Mouse (Mus musculus) embryonic facial prominence, embryonic 15.5 days (tissue): ENCODE data around the gene Krt84. TPM values are rescaled to one million over a fixed set of nuclear protein-coding genes. Genes with fewer than 3 reads are reported as not detected.

Experiments
- ATAC-seq: fragments of 200-750 bp; cut with Nextera tagmentation; 2 replicates; pipeline ENCODE4 v1.8.0; 2017; ENCODE audit warnings: low read depth, moderate TSS enrichment; ENCODE audit not compliant: insufficient number of reproducible peaks, low FRiP score, low TSS enrichment
- H3K27ac ChIP-seq: fragments of 300-500 bp; sonication (generic); replicated peaks from 2 replicates; pipeline ENCODE4 v1.5.1; 2015; ENCODE audit warnings: mild to moderate bottlenecking, inconsistent platforms
- H3K27me3 ChIP-seq: fragments of 300-500 bp; sonication (generic); 2 replicates; pipeline ENCODE4 v1.6.1; 2015; ENCODE audit warnings: inconsistent platforms
- H3K36me3 ChIP-seq: fragments of 300-500 bp; sonication (generic); 2 replicates; pipeline ENCODE4 v1.6.1; 2015; ENCODE audit warnings: mild to moderate bottlenecking, inconsistent platforms
- H3K4me1 ChIP-seq: fragments of 300-500 bp; sonication (generic); 2 replicates; pipeline ENCODE4 v1.6.1; 2015; ENCODE audit warnings: inconsistent platforms
- H3K4me2 ChIP-seq: fragments of 300-500 bp; sonication (generic); replicated peaks from 2 replicates; pipeline ENCODE4 v1.6.1; 2015; ENCODE audit warnings: mild to moderate bottlenecking, inconsistent platforms
- H3K4me3 ChIP-seq: fragments of 300-500 bp; sonication (generic); replicated peaks from 2 replicates; pipeline ENCODE4 v1.5.1; 2015; ENCODE audit warnings: mild to moderate bottlenecking, inconsistent platforms
- H3K9ac ChIP-seq: fragments of 300-500 bp; sonication (generic); 2 replicates; pipeline ENCODE4 v1.6.1; 2015; ENCODE audit warnings: inconsistent platforms
- H3K9me3 ChIP-seq: fragments of 300-500 bp; sonication (generic); replicated peaks from 2 replicates; pipeline ENCODE4 v1.6.1; 2016; ENCODE audit warnings: inconsistent platforms
- WGBS: fragments of 180-500 bp; shearing (Covaris S2); methylation state at CpG from one replicate; pipeline ENCODE4 v1.1.7; 2015; 5-methylcytosine and 5-hydroxymethylcytosine counted together
- polyA plus RNA-seq: library from polyadenylated mRNA; unstranded; fragments of >200 nt; fragmentation: Nextera tagmentation; extraction: Ambion mirVana; gene quantifications from 2 replicates; pipeline ENCODE4 v1.2.1, GENCODE M21; 2015

Gene Krt84
- polyA plus RNA-seq, 1 experiment from 2014 or later = 0.28 TPM

DNA sequence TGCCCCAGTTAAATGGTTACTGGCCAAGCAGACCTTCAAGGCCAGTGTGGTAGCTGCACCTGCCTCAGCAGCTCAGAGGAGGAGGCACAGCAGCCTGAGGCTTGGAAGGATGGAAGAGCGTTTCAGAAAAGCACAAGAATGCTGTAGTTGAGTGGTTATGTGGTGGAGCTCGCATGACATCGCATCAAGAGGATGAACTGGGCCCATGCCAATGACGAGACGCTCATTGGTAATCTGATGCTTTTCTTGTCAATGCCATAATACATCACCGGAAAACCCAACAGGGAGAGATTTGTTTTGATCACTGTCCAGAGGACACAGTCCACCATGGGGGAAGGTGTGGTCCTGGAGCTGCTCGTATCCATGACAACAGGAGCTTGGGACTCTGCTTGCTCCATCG is 37.4 kb downstream of the Krt84 start:
- Histone ChIP-seq H3K4me3 (no peak overlapping the region), H3K9me3 (no peaks in the 10 kb centered on the region), H3K4me2 (no peak overlapping the region), H3K9ac (no peak overlapping the region), H3K27ac (no peak overlapping the region), H3K27me3 (no peaks in the 10 kb centered on the region), H3K36me3 (no peaks in the 10 kb centered on the region), H3K4me1 (no peaks in the 10 kb centered on the region)
- no peak for ATAC-seq
- WGBS = 59% methylated on average over 8 of the region's 8 CpGs

DNA sequence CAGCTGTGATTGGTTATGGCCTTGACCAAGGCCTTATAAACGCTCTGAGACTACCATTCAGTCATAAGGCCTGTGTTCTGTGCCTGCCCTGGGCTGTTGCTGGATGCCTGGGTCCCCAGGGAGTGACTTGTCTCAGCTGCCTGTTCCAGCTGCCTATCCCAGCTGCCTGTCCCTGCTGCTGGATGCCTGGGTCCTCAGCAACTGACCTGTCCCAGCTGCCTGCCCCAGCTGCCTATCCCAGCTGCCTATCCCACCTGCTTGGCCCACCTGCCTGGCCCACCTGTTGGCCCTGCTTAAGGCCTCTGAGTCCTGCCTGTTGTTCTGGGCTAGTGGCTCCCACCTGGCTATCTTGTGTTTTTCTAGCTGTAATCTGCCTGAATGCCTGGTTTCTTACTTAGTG is 38.4 kb downstream of the Krt84 start:
- no peak for ATAC-seq
- no peaks in the 10 kb centered on the region for H3K9me3 ChIP-seq
- H3K27me3 ChIP-seq = no peaks in the 10 kb centered on the region
- no peaks in the 10 kb centered on the region for H3K36me3 ChIP-seq
- 29% methylated on average over 1 of the region's 1 CpGs for WGBS
- H3K9ac ChIP-seq = no peak overlapping the region
- H3K4me2 ChIP-seq = no peak overlapping the region
- no peak overlapping the region for H3K27ac ChIP-seq
- no peaks in the 10 kb centered on the region for H3K4me1 ChIP-seq
- H3K4me3 ChIP-seq = no peak overlapping the region

DNA sequence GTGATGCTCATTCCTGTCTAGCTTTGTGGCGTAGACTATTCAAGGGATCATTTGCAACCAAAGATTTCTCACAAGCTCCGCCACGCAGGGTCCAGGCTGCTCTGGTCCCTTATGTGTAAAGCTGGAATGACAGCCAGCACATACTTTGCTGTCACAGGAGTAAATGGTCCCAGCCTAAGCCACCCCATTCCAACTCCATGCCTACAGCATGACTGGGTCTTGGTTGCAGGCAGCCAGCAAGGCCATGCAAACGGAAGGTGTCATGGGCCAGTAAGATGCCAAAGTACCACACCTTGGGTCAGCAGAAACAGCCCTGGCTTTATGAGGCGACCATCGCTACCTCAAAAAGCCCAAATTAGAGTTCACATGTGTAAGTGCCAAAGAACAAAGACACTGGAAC is 38.9 kb downstream of the Krt84 start:
- Histone ChIP-seq H3K36me3 (no peaks in the 10 kb centered on the region), H3K4me1 (no peaks in the 10 kb centered on the region), H3K9ac (no peak overlapping the region), H3K9me3 (no peaks in the 10 kb centered on the region), H3K4me3 (no peak overlapping the region), H3K4me2 (no peak overlapping the region), H3K27ac (no peak overlapping the region), H3K27me3 (no peaks in the 10 kb centered on the region)
- 91% methylated on average over 6 of the region's 6 CpGs for WGBS
- no peak for ATAC-seq

DNA sequence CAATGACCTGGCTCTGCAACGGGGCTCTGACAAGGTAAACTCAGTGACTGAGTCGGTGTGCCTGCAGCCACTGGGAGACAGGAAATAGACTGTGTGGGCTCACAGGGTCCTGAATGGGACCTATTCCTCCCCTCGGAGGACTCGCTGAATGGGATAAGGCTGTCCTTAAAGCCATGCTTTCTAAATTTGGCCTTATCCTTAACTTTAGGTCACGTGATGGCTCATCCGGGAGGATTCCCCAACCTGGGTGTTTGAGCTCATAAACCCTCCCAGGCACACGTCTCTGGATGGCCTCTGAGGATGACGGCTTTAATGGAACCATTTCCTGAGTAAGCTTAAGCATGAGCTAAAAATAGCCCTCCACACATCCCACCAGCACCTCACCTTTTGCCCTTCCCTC is 39.9 kb downstream of the Krt84 start:
- 48% methylated on average over 8 of the region's 8 CpGs for WGBS
- H3K4me3 ChIP-seq = no peak overlapping the region
- no peak overlapping the region for H3K4me2 ChIP-seq
- H3K4me1 ChIP-seq = no peaks in the 10 kb centered on the region
- no peak overlapping the region for H3K9ac ChIP-seq
- H3K36me3 ChIP-seq = no peaks in the 10 kb centered on the region
- no peak overlapping the region for H3K27ac ChIP-seq
- no peaks in the 10 kb centered on the region for H3K27me3 ChIP-seq
- ATAC-seq = no peak
- no peaks in the 10 kb centered on the region for H3K9me3 ChIP-seq

DNA sequence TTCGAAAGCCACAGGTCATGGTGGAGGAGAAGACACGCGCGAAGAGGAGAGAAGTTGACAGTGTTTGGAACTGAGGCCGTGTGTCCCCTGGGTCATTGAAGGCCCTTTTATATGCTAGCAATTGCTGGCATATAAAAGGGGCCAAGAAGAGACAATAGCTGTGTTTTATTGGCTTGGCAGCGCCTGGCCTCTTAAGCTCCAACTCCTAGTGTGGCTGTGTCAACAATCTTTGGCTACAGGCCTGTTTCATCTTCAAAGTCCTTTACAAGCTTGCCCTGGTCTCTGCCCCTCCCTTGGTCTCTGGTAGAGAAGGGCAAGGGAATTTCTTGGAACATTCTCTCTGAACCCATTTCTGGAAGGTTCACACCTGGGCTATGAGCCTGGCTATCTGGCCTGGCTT is 41.2 kb downstream of the Krt84 start, which contains the start of gene Krt83:
Krt83 (minus strand) TSS at position 82 of the 400 bp plus-strand sequence.
- Histone ChIP-seq H3K9me3 (no peaks in the 10 kb centered on the region), H3K4me2 (no peak within 1 kb of the TSS), H3K36me3 (no peaks in the 10 kb centered on the region), H3K9ac (no peak within 1 kb of the TSS), H3K4me3 (no peak within 1 kb of the TSS), H3K4me1 (no peaks in the 10 kb centered on the region), H3K27me3 (no peaks in the 10 kb centered on the region), H3K27ac (no peak within 1 kb of the TSS)
- ATAC-seq = no peak
- 92% methylated on average over 6 of the region's 6 CpGs for WGBS

DNA sequence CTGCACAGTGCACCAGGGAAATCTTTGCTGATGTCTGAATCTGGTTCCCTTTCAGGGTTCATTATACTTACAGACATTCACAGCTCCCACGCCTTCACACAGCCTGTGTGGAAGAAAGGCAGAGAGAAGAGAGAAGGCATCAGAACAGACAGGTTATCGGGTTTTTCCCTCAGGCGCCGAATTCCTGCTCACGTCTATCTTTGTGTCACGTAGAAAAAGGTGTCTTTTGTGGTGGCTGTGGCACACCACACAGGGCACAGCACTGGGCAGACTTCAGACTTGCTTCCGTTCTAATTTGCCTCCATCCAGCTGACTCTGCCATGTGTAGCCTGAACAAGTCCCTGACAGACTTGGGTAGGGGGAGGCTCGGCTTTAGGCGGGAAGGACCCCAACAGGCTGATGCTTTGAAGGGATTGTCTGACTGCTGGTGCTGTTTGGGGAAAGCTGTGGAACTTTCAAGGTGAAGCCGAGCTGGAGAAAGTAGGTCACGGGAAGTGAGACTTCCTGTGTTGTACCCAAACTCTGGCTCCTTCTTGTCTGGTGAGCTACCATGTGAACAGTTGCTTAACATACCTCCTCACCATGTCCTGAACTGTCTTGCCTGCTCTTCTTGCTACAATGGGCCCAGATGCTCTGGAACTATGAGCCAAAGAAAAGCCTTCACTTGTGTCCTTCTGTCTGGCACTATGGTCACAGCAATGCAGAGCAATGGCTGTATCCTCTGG is 46.5 kb downstream of the Krt84 start:
- 63% methylated on average over 11 of the region's 11 CpGs for WGBS

DNA sequence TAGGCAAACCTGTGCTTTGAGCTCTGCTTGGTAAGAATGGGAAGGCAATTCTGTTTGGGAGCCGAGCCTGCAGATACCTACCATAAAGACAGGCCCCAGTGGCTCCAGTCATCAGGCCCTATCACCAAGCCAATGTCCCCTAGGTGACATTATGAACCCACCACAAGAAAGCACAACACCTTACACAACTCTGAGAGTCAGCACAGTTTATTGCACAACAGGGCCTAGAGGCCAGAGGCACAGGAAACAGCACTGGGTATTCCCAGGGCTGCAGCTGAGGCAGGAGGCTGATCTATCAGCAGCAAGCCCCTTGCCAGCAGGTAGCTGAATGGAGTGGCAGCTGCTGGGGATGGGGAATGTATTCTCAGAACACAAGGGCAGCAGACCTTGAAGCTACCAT is 47.7 kb downstream of the Krt84 start:
- Histone ChIP-seq H3K9ac (no peak overlapping the region), H3K9me3 (no peaks in the 10 kb centered on the region), H3K4me2 (no peak overlapping the region), H3K4me1 (no peaks in the 10 kb centered on the region), H3K36me3 (no peaks in the 10 kb centered on the region), H3K27ac (no peak overlapping the region), H3K27me3 (no peaks in the 10 kb centered on the region), H3K4me3 (no peak overlapping the region)
- WGBS = 68% methylated on average over 1 of the region's 1 CpGs
- ATAC-seq = no peak

More for the DNA sequence above, 46.5 kb downstream of the Krt84 start:
- H3K36me3 ChIP-seq = no peaks in the 10 kb centered on the region
- no peak overlapping the region for H3K9ac ChIP-seq
- H3K27ac ChIP-seq = no peak overlapping the region
- H3K4me3 ChIP-seq = no peak overlapping the region
- H3K4me1 ChIP-seq = no peaks in the 10 kb centered on the region
- H3K27me3 ChIP-seq = no peaks in the 10 kb centered on the region
- no peaks in the 10 kb centered on the region for H3K9me3 ChIP-seq
- ATAC-seq = no peak
- H3K4me2 ChIP-seq = no peak overlapping the region

DNA sequence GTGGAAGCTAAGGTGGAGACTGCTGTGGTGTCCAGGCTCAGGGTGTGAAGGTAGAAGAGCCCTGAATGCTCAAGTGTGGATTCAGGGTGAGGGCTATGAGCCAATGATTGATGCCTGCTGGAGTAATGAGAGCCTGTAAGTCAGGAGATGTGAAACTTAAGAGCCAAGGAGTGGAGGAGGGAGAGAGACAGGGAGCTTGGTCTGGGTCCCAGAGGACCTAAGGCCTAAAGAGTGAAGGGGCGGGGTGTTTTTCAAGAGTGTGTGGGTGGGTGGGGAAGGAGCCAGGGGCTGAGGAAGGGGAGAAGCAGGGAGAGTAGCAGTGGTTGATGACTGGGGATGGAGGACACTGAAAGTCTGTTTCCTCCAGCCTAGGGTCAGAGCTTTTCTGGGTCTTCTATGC is 49.0 kb downstream of the Krt84 start:
- Histone ChIP-seq H3K9me3 (no peaks in the 10 kb centered on the region), H3K4me3 (no peak overlapping the region), H3K4me1 (peaks cover 9% of the 10 kb centered on the region), H3K27me3 (no peaks in the 10 kb centered on the region), H3K36me3 (no peaks in the 10 kb centered on the region), H3K27ac (no peak overlapping the region), H3K4me2 (no peak overlapping the region), H3K9ac (no peak overlapping the region)
- ATAC-seq = no peak
- 60% methylated on average over 1 of the region's 1 CpGs for WGBS

DNA sequence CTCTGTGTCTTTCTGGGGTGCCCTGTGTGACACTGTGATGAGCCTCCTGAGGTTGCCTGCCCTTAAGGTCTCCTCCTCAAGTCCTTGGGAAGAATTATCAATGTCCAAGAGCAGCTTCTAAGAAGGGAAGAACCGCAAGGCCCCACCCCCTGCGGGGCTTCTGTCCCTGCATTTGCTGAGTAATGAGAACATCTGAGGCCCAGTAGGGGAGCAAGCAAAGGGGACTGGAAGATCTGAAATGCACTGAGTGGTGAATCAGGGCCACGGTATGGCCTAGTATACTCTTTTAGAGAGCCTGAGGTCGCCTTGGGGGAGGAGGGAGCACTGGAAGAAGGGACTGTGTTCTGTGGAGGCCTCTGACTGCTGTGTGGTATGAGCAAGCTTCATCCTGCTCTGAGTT is 50.6 kb downstream of the Krt84 start:
- Histone ChIP-seq H3K4me2 (no peak overlapping the region), H3K27me3 (0 out of 2 replicates have a peak, but pooled peaks cover 2% of the 10 kb centered on the region), H3K9me3 (no peaks in the 10 kb centered on the region), H3K36me3 (no peaks in the 10 kb centered on the region), H3K4me3 (no peak overlapping the region), H3K4me1 (peaks cover 9% of the 10 kb centered on the region), H3K27ac (no peak overlapping the region), H3K9ac (no peak overlapping the region)
- ATAC-seq = no peak
- 31% methylated on average over 4 of the region's 4 CpGs for WGBS

DNA sequence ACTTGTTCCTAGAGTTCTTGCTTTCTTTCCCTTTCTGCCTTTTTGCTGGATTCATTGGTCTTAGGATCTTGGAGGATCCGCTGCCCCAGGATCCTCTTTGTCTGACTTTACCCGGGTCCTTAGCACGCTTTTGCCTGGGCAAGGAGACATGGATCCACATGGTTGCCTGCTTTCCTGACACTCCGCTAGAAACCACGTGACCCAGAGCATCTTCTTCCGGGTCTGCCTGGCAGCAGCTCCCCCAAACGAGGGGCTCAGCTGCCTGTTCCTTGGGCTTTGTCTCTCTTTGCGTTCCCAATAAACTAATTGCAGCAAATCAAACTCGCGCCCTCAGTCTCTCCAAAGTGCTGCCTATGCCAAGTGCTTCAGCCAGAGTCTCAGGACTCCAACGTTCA is 53.0 kb downstream of the Krt84 start:
- Histone ChIP-seq H3K4me3 (peak overlapping the region; percentile 31), H3K9me3 (no peaks in the 10 kb centered on the region), H3K4me1 (peaks cover 9% of the 10 kb centered on the region), H3K9ac (no peak overlapping the region), H3K27ac (no peak overlapping the region), H3K27me3 (0 out of 2 replicates have a peak, but pooled peaks cover 2% of the 10 kb centered on the region), H3K36me3 (no peaks in the 10 kb centered on the region), H3K4me2 (peak overlapping the region; percentile 63)
- no peak for ATAC-seq
- 33% methylated on average over 11 of the region's 11 CpGs for WGBS

DNA sequence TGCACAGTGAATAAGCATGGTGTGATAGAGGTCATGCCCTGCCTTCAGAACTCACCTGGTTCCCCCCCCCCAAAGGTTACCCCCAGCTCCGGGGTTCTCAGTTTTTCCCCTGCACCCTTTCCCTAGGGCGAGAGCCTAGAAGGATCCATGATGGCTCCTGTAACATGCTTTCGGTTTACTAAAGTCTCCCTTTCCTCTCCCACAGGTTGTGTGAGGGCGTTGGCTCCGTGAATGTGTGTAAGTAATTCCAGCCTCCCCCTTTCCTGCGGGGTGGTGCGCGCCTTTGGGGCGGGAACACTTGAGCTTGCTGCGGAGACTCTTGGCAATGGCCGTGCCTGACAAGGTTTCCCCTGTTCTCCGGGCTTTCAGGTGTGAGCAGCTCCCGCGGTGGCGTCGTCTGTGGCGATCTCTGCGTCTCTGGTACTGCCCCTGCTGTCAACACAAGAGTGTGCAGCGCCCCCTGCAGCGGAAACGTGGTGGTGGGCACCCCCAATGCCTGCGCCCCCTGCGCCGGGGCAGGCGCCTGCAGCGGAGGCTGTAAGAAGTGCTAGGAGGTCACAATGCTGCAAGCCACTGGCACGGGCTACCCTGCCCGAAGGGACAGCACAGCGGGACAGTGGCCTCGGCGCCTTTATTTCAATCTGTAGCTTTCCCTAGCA is 53.5 kb downstream of the Krt84 start:
- WGBS = 6% methylated on average over 31 of the region's 31 CpGs
- 0 out of 2 replicates have a peak, but pooled peaks cover 2% of the 10 kb centered on the region for H3K27me3 ChIP-seq
- H3K9me3 ChIP-seq = no peaks in the 10 kb centered on the region
- H3K4me1 ChIP-seq = peaks cover 9% of the 10 kb centered on the region
- H3K9ac ChIP-seq = no peak overlapping the region
- H3K36me3 ChIP-seq = no peaks in the 10 kb centered on the region
- ATAC-seq = peak; percentile 16; the same call in 1 of the 2 replicates
- H3K27ac ChIP-seq = no peak overlapping the region
- H3K4me2 ChIP-seq = peak overlapping the region; percentile 63
- peak overlapping the region; percentile 31 for H3K4me3 ChIP-seq
